Mouse (Mus musculus) adrenal gland, adult 2 months (tissue): ENCODE data around the gene Sprn. TPM values are rescaled to one million over a fixed set of nuclear protein-coding genes. Genes with fewer than 3 reads are reported as not detected.

Experiments used
- DNase-seq: peaks from one replicate; pipeline ENCODE4 v3.0.0; 2021
- polyA plus RNA-seq: library from polyadenylated mRNA; depleted of rRNA; stranded (reverse); fragments of >200 nt; gene quantifications from 2 replicates; pipeline ENCODE4 v1.2.3, GENCODE M21; 2012; rRNA removed
- total RNA-seq, 2 experiments: library from RNA; stranded (reverse); gene quantifications; 2 replicates each; pipeline ENCODE4 v1.2.3; 2021

Gene Sprn
- total and polyA plus RNA-seq, 3 experiments: 0.55 to 2.4 (median 1.2) TPM

DNA sequence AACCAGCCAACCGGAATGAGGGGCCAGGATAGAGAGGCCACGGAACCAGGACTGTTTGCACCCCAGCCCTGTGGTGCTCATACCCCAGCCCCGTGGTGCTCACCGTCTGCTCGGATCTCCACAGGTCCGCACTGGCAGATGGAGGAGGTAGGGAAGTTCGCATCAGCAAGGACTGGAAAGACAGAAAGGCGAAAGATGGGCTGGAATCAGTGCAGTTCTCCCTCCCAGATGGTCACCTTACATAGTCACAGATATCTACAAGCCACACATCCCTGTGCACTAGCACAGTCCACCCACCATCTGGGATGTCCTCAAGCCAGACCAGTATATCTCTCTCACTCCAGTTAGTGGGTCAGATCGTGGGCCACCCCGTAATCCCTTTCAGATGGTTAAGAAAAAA lies 53.2 kb downstream of the Sprn start:
- DNase-seq: no peak

Other genes with a start within 250 kb of the Sprn start
- gene Utf1, start 211.1 kb downstream of the Sprn start, total RNA-seq: not detected
- gene Utf1, start 211.1 kb downstream of the Sprn start, polyA plus RNA-seq: 0.10 and 0.22 TPM in 2 replicates
- gene 6430531B16Rik, start 176.1 kb downstream of the Sprn start, total RNA-seq: not detected
- 0.19 and 0.80 TPM in 2 replicates for gene 6430531B16Rik, start 176.1 kb downstream of the Sprn start, polyA plus RNA-seq
- gene Adam8, start 162.3 kb downstream of the Sprn start, total RNA-seq: 1 to 10 TPM; 1.9 to 3.3 TPM
- gene Adam8, start 162.3 kb downstream of the Sprn start, polyA plus RNA-seq: 3.4 and 3.5 TPM in 2 replicates
- gene Zfp511, start 118.5 kb downstream of the Sprn start, total RNA-seq: 10 to 100 TPM; 22.2 to 23.7 TPM
- gene Zfp511, start 118.5 kb downstream of the Sprn start, polyA plus RNA-seq: 49.2 and 63.9 TPM in 2 replicates
- gene Tubgcp2, start 118.2 kb downstream of the Sprn start, total RNA-seq: 10 to 100 TPM; 26.6 to 26.8 TPM
- gene Tubgcp2, start 118.2 kb downstream of the Sprn start, polyA plus RNA-seq: 13.5 and 16.4 TPM in 2 replicates
- gene Msx3, start 105.8 kb downstream of the Sprn start, total RNA-seq: not detected
- not detected in 2 replicates for gene Msx3, start 105.8 kb downstream of the Sprn start, polyA plus RNA-seq
- gene Caly, start 72.3 kb downstream of the Sprn start, total RNA-seq: 1 to 10 TPM; 5.7 to 5.9 TPM
- gene Caly, start 72.3 kb downstream of the Sprn start, polyA plus RNA-seq: 13.9 and 21.2 TPM in 2 replicates
- not detected for gene Prap1, start 61.5 kb downstream of the Sprn start, total RNA-seq
- not detected in 2 replicates for gene Prap1, start 61.5 kb downstream of the Sprn start, polyA plus RNA-seq
- 10 to 100 TPM; 61.9 to 72.5 TPM for gene Fuom, start 52.4 kb downstream of the Sprn start, total RNA-seq
- gene Fuom, start 52.4 kb downstream of the Sprn start, polyA plus RNA-seq: 89.3 and 100 TPM in 2 replicates
- 10 to 100 TPM; 19.4 to 22.6 TPM for gene Paox, start 39.1 kb downstream of the Sprn start, total RNA-seq
- gene Paox, start 39.1 kb downstream of the Sprn start, polyA plus RNA-seq: 14.9 and 18.9 TPM in 2 replicates
- gene Echs1, start 38.4 kb downstream of the Sprn start, total RNA-seq: 100 to 1,000 TPM; 395 to 540 TPM
- gene Echs1, start 38.4 kb downstream of the Sprn start, polyA plus RNA-seq: 136 and 147 TPM in 2 replicates
- 10 to 100 TPM; 27.4 to 38.2 TPM for gene Mtg1, start 17.3 kb downstream of the Sprn start, total RNA-seq
- gene Mtg1, start 17.3 kb downstream of the Sprn start, polyA plus RNA-seq: 19.0 and 22.6 TPM in 2 replicates
- not detected for gene Olfr522, start 9.9 kb upstream of the Sprn start, total RNA-seq
- not detected in 2 replicates for gene Olfr522, start 9.9 kb upstream of the Sprn start, polyA plus RNA-seq
- not detected for gene Olfr523, start 18.3 kb upstream of the Sprn start, total RNA-seq
- gene Olfr523, start 18.3 kb upstream of the Sprn start, polyA plus RNA-seq: not detected in 2 replicates
- gene Olfr524, start 51.1 kb upstream of the Sprn start, total RNA-seq: not detected
- not detected in 2 replicates for gene Olfr524, start 51.1 kb upstream of the Sprn start, polyA plus RNA-seq
- gene Cd163l1, start 63.4 kb upstream of the Sprn start, total RNA-seq: not detected
- gene Cd163l1, start 63.4 kb upstream of the Sprn start, polyA plus RNA-seq: 0.08 TPM in 1 of 2 replicates, not detected in the other
- not detected for gene 5830411N06Rik, start 92.4 kb upstream of the Sprn start, total RNA-seq
- gene 5830411N06Rik, start 92.4 kb upstream of the Sprn start, polyA plus RNA-seq: not detected in 2 replicates
- not detected for gene Olfr525, start 166.0 kb upstream of the Sprn start, total RNA-seq
- gene Olfr525, start 166.0 kb upstream of the Sprn start, polyA plus RNA-seq: not detected in 2 replicates
- gene Olfr527, start 179.1 kb upstream of the Sprn start, total RNA-seq: not detected
- 0.11 TPM in 1 of 2 replicates, not detected in the other for gene Olfr527, start 179.1 kb upstream of the Sprn start, polyA plus RNA-seq
- gene Olfr60, start 206.8 kb upstream of the Sprn start, total RNA-seq: not detected
- not detected in 2 replicates for gene Olfr60, start 206.8 kb upstream of the Sprn start, polyA plus RNA-seq
- gene Olfr530, start 221.5 kb upstream of the Sprn start, total RNA-seq: not detected
- gene Olfr530, start 221.5 kb upstream of the Sprn start, polyA plus RNA-seq: not detected in 2 replicates
- gene Olfr531, start 248.0 kb upstream of the Sprn start, total RNA-seq: not detected
- gene Olfr531, start 248.0 kb upstream of the Sprn start, polyA plus RNA-seq: not detected in 2 replicates